Mouse (Mus musculus): ENCODE results near the gene Tjp2. TPM values are rescaled to one million over a fixed set of nuclear protein-coding genes. Genes with fewer than 3 reads are reported as not detected.

Tjp2 gene
- polyA plus RNA-seq, 1 experiment from 2014 or later = 41.7 TPM

DNA sequence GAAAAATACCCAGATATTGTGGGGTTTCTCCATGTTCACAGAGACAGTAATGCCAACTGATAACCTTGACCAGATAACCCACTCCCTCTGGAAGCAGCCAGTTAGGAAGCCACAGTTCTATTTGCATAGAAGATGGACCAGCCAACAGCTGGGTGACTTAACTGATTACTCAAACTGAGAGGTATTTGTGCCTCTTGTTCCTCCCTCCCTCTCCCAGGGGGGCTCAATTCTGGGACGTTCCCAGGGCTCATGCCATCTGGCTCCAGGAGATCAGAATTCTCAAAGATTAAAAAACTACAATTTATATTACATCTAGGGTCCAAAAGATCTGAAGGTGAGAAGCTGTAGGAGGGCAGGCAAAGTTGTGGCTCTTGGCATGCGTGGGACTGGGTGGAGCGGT is 84.5 kb downstream of the Tjp2 start:
- Histone ChIP-seq H3K27ac (no peak overlapping the region), H3K9ac (no peak overlapping the region), H3K27me3 (replicated peaks) (no peaks in the 10 kb centered on the region), H3K36me3 (no peaks in the 10 kb centered on the region), H3K4me3 (replicated peaks) (no peak overlapping the region), H3K4me2 (replicated peaks) (no peak overlapping the region), H3K9me3 (no peaks in the 10 kb centered on the region), H3K4me1 (replicated peaks) (0 out of 2 replicates have a peak, but pooled peaks cover 2% of the 10 kb centered on the region)
- WGBS = 63% methylated on average over 3 of the region's 3 CpGs
- ATAC-seq = no peak

DNA sequence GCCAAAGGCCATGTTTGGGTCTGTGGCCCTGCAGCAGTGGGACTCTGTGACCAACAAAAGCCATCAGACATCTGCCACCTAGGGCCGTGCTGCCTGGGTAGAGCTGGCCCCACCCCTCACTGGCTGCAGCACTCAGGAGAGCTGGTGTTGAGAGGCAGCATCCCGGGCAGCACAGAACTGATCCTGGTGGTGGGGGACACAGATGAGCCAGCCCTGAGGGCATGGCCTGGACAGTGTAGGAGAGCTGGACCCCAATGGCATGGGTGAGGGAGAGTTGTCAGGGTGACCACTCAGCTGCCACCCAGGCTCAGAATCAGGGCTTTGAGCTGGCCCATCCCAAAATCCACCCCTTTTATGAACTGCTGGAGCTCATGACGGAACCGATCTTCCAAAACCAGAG is 87.4 kb downstream of the Tjp2 start:
- no peak overlapping the region for H3K4me2 ChIP-seq (replicated peaks)
- H3K4me1 ChIP-seq (replicated peaks) = 0 out of 2 replicates have a peak, but pooled peaks cover 5% of the 10 kb centered on the region
- 0 out of 2 replicates have a peak, but pooled peaks have one; percentile 28 for ATAC-seq
- no peak overlapping the region for H3K4me3 ChIP-seq (replicated peaks)
- no peaks in the 10 kb centered on the region for H3K27me3 ChIP-seq (replicated peaks)
- no peak overlapping the region for H3K9ac ChIP-seq
- WGBS = 84% methylated on average over 4 of the region's 4 CpGs
- no peak overlapping the region for H3K27ac ChIP-seq
- no peaks in the 10 kb centered on the region for H3K9me3 ChIP-seq
- H3K36me3 ChIP-seq = no peaks in the 10 kb centered on the region

DNA sequence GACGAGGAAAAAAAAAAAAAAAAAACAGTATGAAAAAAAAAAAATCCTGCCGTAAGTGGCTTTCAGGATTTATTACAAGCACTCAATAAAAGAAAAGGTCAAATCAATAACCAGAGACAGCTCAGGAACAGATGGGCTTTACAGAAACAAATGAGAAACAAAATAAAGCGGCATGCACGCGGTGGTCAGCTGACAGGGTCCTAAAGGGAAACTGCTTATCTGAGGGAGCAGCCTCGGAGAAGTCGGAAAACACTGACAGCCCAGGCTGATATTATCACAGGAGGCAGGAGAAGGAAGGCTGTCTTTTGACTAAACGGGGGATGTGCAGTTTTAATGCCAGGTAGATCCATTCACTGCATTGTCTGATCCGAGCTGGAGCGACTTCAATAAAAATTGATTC is 89.8 kb downstream of the Tjp2 start:
- Histone ChIP-seq H3K27ac (no peak overlapping the region), H3K9ac (no peak overlapping the region), H3K4me1 (replicated peaks) (0 out of 2 replicates have a peak, but pooled peaks cover 5% of the 10 kb centered on the region), H3K4me2 (replicated peaks) (peak overlapping the region; percentile 43), H3K36me3 (peaks cover 10% of the 10 kb centered on the region), H3K9me3 (no peaks in the 10 kb centered on the region), H3K27me3 (replicated peaks) (no peaks in the 10 kb centered on the region), H3K4me3 (replicated peaks) (0 out of 2 replicates have a peak overlapping the region, but pooled peaks have one; percentile 11)
- WGBS = 27% methylated on average over 10 of the region's 10 CpGs
- ATAC-seq = 0 out of 2 replicates have a peak, but pooled peaks have one; percentile 25

DNA sequence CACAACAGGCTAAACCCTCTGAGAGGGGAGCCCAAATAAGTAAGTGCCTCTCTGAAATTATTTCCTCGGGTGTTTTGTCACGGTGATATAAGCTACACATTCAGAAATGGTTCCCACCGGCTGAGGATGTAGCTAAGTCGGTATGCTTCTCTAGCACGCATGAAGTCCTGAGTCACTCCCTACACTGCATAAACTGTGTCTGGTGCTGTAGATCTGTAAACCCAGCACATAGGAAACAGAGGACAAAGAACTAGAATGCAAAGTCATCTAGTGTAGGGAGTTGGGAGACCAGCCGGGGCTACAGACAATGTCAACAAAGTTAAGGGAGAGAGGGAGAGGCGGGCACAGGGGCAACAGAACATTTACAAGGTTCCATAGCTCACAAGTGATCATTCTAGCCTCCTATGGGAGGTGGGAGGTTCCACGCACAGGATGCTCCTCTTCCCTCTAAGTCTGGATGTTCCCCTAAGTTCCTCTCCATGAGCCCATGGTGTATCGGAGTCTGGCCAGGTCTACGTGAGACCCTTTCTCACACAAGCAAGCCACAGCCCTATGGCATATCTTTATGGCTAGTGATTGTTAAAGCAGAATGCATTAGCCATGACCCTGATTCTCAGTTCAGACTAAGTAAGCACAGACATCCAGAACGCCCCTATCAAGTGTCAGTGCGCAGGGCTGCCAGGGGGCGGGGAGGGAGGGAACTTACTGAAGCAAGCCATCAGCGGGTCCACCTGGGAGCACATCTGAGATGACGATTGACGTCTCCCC is 90.5 kb downstream of the Tjp2 start:
- no peaks in the 10 kb centered on the region for H3K27me3 ChIP-seq (replicated peaks)
- H3K27ac ChIP-seq = no peak overlapping the region
- H3K4me3 ChIP-seq (replicated peaks) = 0 out of 2 replicates have a peak overlapping the region, but pooled peaks have one; percentile 11
- H3K9me3 ChIP-seq = no peaks in the 10 kb centered on the region
- ATAC-seq = no peak
- 0 out of 2 replicates have a peak, but pooled peaks cover 5% of the 10 kb centered on the region for H3K4me1 ChIP-seq (replicated peaks)
- 59% methylated on average over 16 of the region's 16 CpGs for WGBS
- H3K9ac ChIP-seq = no peak overlapping the region
- H3K36me3 ChIP-seq = peaks cover 14% of the 10 kb centered on the region
- H3K4me2 ChIP-seq (replicated peaks) = peak overlapping the region; percentile 43

DNA sequence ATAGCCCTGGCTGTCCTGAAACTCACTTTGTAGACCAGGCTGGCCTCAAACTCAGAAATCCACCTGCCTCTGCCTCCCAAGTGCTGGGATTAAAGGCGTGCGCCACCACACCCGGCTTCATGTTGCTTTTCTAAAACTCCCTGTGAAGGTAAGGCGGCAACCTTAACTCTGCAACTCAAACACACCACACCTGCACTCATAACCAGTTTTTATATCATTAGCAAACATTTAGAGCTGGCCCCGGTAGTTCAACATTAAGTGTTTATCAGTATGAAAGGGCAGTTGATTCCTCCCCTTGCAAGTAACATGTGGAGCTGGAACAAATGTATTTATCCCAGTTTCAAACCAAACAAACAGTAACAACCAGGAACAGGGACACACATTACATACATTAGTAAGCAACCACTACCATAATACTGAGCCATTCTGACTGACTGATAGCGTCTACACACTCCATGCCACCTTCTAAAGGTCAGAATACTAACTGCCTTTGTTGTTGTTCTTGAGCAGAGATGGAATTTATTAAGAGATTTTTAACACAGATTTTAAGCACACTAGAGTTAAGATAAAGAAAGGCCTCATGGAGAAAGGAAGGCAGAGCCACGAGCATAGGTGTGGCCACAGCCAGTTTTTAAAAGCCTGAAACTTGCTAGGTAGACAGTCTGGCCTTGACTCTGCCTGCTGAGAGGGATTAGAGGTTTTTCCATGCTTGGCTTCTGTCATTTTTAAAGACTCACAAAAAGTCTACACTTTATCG is 101.1 kb downstream of the Tjp2 start:
- no peak for ATAC-seq
- no peak overlapping the region for H3K4me2 ChIP-seq (replicated peaks)
- H3K9me3 ChIP-seq = no peaks in the 10 kb centered on the region
- H3K4me1 ChIP-seq (replicated peaks) = no peaks in the 10 kb centered on the region
- WGBS = 75% methylated on average over 8 of the region's 8 CpGs
- peaks cover 6% of the 10 kb centered on the region for H3K36me3 ChIP-seq
- H3K9ac ChIP-seq = no peak overlapping the region
- no peaks in the 10 kb centered on the region for H3K27me3 ChIP-seq (replicated peaks)
- H3K27ac ChIP-seq = no peak overlapping the region
- no peak overlapping the region for H3K4me3 ChIP-seq (replicated peaks)

DNA sequence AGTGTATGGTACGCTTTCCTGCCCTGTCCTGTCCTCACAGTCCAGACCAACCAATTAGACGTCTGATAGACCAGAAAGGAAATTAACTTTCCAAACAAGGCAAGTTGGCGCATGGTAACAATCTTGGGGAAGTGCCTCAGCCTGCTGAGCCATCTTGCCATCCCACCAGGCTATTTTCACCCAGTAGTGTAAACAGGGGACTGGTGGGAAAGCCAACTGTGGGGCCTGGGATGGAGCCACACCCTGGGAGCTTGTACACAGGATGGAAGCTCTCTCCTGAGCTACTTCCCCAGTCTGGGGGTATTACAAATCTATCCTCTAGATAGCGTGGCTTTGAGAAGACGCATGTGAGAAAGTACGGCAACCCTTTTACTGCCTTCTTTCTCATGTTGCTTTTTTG is 101.7 kb downstream of the Tjp2 start:
- no peak overlapping the region for H3K27ac ChIP-seq

DNA sequence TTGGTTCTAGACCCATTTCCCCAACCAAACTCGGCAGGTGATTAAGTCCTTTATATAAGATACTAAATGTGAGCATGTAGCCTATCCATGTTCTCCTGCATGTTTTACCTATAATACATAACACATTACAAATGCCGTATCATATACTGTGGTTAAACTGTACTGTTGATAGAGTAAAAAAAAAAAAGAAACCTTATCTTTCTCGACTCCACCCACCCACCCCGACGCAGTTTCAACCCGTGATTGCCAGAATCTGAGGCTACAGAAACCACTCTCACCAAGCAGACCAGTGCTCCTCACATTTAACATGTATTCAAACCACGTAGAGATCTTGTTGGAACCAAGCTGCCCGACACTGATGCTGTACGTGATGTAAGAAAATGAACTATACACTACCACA is 102.2 kb downstream of the Tjp2 start:
- 85% methylated on average over 9 of the region's 9 CpGs for WGBS
- no peak for ATAC-seq
- H3K4me2 ChIP-seq (replicated peaks) = no peak overlapping the region
- no peak overlapping the region for H3K4me3 ChIP-seq (replicated peaks)
- H3K27me3 ChIP-seq (replicated peaks) = no peaks in the 10 kb centered on the region
- H3K27ac ChIP-seq = no peak overlapping the region
- no peak overlapping the region for H3K9ac ChIP-seq
- no peaks in the 10 kb centered on the region for H3K9me3 ChIP-seq
- H3K4me1 ChIP-seq (replicated peaks) = no peaks in the 10 kb centered on the region
- H3K36me3 ChIP-seq = peaks cover 6% of the 10 kb centered on the region

More for the DNA sequence above, 101.7 kb downstream of the Tjp2 start:
- peaks cover 6% of the 10 kb centered on the region for H3K36me3 ChIP-seq
- ATAC-seq = no peak
- no peak overlapping the region for H3K4me3 ChIP-seq (replicated peaks)
- 92% methylated on average over 6 of the region's 6 CpGs for WGBS
- H3K9me3 ChIP-seq = no peaks in the 10 kb centered on the region
- no peaks in the 10 kb centered on the region for H3K27me3 ChIP-seq (replicated peaks)
- no peak overlapping the region for H3K4me2 ChIP-seq (replicated peaks)
- no peaks in the 10 kb centered on the region for H3K4me1 ChIP-seq (replicated peaks)
- H3K9ac ChIP-seq = no peak overlapping the region

DNA sequence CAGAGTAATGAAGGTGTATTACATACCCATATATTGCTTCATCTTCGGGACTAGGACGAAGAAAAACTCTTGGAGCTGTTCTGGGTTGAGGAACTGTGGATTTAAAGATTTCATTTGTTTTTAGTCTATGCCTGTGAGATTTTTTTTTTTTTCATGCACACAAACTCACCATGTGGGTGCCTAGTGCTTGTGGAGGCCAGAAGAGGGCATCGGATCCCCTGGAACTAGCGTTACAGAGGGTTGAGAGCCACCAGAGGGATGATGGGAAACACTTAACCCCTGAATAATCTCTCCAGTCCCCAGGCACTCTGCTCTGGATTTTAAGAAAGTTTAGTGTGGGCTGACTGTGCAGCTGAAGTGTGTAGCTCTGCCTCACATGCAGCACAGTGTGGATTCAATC is 104.0 kb downstream of the Tjp2 start:
- Histone ChIP-seq H3K9ac (no peak overlapping the region), H3K9me3 (no peaks in the 10 kb centered on the region), H3K27ac (no peak overlapping the region), H3K27me3 (replicated peaks) (no peaks in the 10 kb centered on the region), H3K4me1 (replicated peaks) (no peaks in the 10 kb centered on the region), H3K4me2 (replicated peaks) (no peak overlapping the region), H3K4me3 (replicated peaks) (no peak overlapping the region), H3K36me3 (peaks cover 6% of the 10 kb centered on the region)
- WGBS = 70% methylated on average over 4 of the region's 4 CpGs
- ATAC-seq = no peak

DNA sequence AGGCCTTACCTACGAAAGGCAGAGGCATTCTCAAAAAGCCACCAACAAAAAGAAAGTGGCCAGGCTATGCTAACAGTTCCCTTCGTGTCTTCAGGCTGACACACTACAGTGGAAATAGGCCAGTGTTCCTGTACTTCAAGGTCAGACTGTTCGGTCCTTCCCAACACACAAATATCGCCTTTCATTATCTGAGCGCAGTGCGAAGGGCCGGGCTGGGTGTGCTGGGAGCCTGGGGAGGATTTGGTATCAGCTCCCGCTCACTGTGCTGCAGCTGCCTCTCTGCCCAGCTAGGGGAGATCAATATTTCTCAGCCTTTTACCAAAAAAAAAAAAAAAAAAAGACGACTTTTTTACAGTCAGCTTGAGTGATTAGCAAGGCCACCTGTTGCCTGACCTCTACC is 106.1 kb downstream of the Tjp2 start:
- WGBS = 69% methylated on average over 9 of the region's 9 CpGs
- H3K4me3 ChIP-seq (replicated peaks) = no peak overlapping the region
- H3K9me3 ChIP-seq = no peaks in the 10 kb centered on the region
- no peak overlapping the region for H3K4me2 ChIP-seq (replicated peaks)
- peaks cover 6% of the 10 kb centered on the region for H3K36me3 ChIP-seq
- no peak for ATAC-seq
- no peaks in the 10 kb centered on the region for H3K4me1 ChIP-seq (replicated peaks)
- H3K27me3 ChIP-seq (replicated peaks) = no peaks in the 10 kb centered on the region
- H3K27ac ChIP-seq = no peak overlapping the region
- no peak overlapping the region for H3K9ac ChIP-seq

DNA sequence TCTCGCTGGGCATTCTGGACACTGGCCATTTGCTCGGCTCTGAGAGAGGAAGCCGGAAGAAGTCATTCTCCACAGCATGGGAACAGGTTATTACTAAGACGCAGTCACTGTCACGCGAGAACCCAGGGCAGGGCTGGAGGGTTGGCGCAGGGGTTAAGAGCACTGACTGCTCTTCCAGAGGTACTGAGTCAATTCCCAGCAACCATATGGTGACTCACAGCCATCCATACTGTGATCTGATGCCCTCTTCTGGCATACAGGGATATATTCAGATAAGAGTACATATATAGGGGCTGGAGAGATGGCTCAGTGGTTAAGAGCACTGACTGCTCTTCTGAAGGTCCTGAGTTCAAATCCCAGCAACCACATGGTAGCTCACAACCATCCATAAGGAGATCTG is 113.2 kb downstream of the Tjp2 start:
- ATAC-seq = no peak
- H3K36me3 ChIP-seq = peaks cover 17% of the 10 kb centered on the region
- H3K4me2 ChIP-seq (replicated peaks) = no peak overlapping the region
- 98% methylated on average over 7 of the region's 7 CpGs for WGBS
- no peaks in the 10 kb centered on the region for H3K4me1 ChIP-seq (replicated peaks)
- H3K9ac ChIP-seq = no peak overlapping the region
- H3K4me3 ChIP-seq (replicated peaks) = no peak overlapping the region
- H3K9me3 ChIP-seq = no peaks in the 10 kb centered on the region
- no peak overlapping the region for H3K27ac ChIP-seq
- no peaks in the 10 kb centered on the region for H3K27me3 ChIP-seq (replicated peaks)

DNA sequence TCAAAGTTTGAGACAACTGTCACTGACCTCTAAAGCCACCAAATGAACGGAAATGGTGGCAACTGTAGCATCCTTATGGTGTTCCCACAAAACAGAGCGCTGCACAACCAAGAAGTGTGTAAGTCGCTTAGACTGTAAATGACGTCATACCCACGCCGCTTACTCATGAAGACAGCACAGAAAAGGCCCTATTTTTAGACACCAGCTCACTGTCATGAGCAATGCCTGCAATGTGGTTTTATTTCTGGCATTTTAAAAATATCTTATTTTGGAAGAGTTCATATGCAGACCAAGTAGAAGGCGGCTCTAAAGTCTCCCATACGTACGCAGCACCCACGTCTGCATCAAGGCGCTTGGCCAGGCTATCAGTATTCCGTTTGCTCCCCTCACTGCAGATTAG is 117.1 kb downstream of the Tjp2 start:
- Histone ChIP-seq H3K4me3 (replicated peaks) (no peak overlapping the region), H3K27ac (no peak overlapping the region), H3K4me1 (replicated peaks) (no peaks in the 10 kb centered on the region), H3K9ac (no peak overlapping the region), H3K9me3 (no peaks in the 10 kb centered on the region), H3K36me3 (peaks cover 17% of the 10 kb centered on the region), H3K27me3 (replicated peaks) (no peaks in the 10 kb centered on the region), H3K4me2 (replicated peaks) (no peak overlapping the region)
- no peak for ATAC-seq
- 89% methylated on average over 12 of the region's 12 CpGs for WGBS

DNA sequence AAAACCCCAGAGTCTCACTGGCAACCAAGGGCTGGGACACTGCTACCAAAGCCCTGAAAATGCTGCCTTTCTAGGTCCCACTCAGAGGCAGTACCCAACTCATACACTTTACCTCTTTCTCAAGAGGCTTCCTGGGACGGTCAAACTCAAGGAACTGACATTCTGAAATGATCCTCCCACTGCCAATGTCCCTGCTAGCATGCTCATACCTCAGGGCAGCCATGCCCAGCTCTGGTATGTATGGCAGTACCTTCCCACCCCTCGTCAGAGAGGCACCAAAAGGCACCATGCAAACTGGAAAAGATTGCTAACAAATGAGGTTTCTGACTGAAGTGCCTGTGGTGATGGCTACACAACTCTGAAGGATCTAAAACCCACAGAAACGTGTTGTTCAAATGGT is 121.0 kb downstream of the Tjp2 start:
- Histone ChIP-seq H3K36me3 (peaks cover 9% of the 10 kb centered on the region; the same call in 1 of the 2 replicates), H3K4me2 (replicated peaks) (no peak overlapping the region), H3K27ac (no peak overlapping the region), H3K9me3 (no peaks in the 10 kb centered on the region), H3K9ac (no peak overlapping the region), H3K4me1 (replicated peaks) (no peaks in the 10 kb centered on the region), H3K27me3 (replicated peaks) (no peaks in the 10 kb centered on the region), H3K4me3 (replicated peaks) (no peak overlapping the region)
- WGBS = 85% methylated on average over 3 of the region's 3 CpGs
- ATAC-seq = no peak
